Comparison of ENCODE assay signal across 8 mouse cellular contexts in the genomic region with DNA sequence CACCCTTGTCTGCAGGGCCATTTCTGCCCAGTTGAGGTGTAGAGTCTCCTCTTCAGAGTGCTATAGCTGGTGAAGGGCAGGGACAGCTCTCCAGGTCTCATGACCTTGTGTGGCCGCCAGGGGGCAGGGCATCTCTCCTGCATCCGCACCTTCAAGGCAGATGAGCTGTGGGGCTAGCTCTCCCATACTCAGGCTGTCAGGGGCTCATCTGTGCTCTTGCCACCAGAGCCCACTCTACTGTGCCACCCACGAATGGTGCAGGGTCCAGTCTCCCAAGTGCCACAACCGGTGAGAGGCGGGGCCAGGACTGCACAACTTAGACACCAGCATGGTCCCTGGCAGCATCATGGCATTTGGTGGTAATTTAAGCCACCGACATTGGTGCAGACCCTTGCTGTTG.
DNase-seq lines count a peak whose midpoint lies in the region; ATAC-seq and TF ChIP-seq lines count a peak whose summit lies in the region.

No protein-coding gene starts in this region.

- H3K4me1 ChIP-seq in heart, embryonic 10.5 days = no peaks in the 10 kb centered on the region
- H3K4me1 ChIP-seq in E14TG2a.4 (replicated peaks; ENCODE audit: low read depth, low read length) = peaks cover 5% of the 10 kb centered on the region; the same call in 1 of the 2 replicates
- H3K4me1 ChIP-seq in forebrain, postnatal 0 days (ENCODE audit: insufficient read depth) = no peaks in the 10 kb centered on the region
- no peaks in the 10 kb centered on the region for H3K4me1 ChIP-seq in neural tube, embryonic 11.5 days (ENCODE audit: control insufficient read depth, insufficient read depth, low read length)

- 26% methylated on average over 6 of the region's 6 CpGs for WGBS in heart, embryonic 10.5 days
- 44% methylated on average over 6 of the region's 6 CpGs for WGBS in forebrain, postnatal 0 days
- WGBS in neural tube, embryonic 11.5 days = 39% methylated on average over 6 of the region's 6 CpGs

- H3K4me3 ChIP-seq in heart, embryonic 10.5 days = no peak overlapping the region
- peak overlapping the region; percentile 50; the same call in 1 of the 2 replicates for H3K4me3 ChIP-seq in E14TG2a.4 (replicated peaks; ENCODE audit: low read length)
- H3K4me3 ChIP-seq in forebrain, postnatal 0 days (ENCODE audit: low read depth, low read length) = no peak overlapping the region
- H3K4me3 ChIP-seq in neural tube, embryonic 11.5 days (ENCODE audit: low read depth, low read length) = no peak overlapping the region

- no peaks in the 10 kb centered on the region for H3K36me3 ChIP-seq in heart, embryonic 10.5 days
- H3K36me3 ChIP-seq in E14TG2a.4 (ENCODE audit: insufficient read depth, low read length) = no peaks in the 10 kb centered on the region
- no peaks in the 10 kb centered on the region for H3K36me3 ChIP-seq in forebrain, postnatal 0 days (ENCODE audit: insufficient read depth)
- no peaks in the 10 kb centered on the region for H3K36me3 ChIP-seq in neural tube, embryonic 11.5 days (ENCODE audit: control insufficient read depth, insufficient read depth, low read length)

- H3K4me2 ChIP-seq in forebrain, postnatal 0 days (ENCODE audit: low read depth) = no peak overlapping the region
- H3K4me2 ChIP-seq in neural tube, embryonic 11.5 days (ENCODE audit: low read depth) = no peak overlapping the region

- ATAC-seq in forebrain, postnatal 0 days = no peak
- ATAC-seq in neural tube, embryonic 11.5 days (ENCODE audit: insufficient read depth, low FRiP score, low TSS enrichment) = peak; percentile 67
- no peak for ATAC-seq in erythroid progenitor cell, adult 5-6 weeks (replicated peaks; ENCODE audit: low FRiP score, poor library complexity, severe bottlenecking)

- no peaks in the 10 kb centered on the region for H3K9me3 ChIP-seq in heart, embryonic 10.5 days
- H3K9me3 ChIP-seq in E14TG2a.4 (ENCODE audit: low read length) = no peaks in the 10 kb centered on the region
- no peaks in the 10 kb centered on the region for H3K9me3 ChIP-seq in forebrain, postnatal 0 days (ENCODE audit: low read length)
- H3K9me3 ChIP-seq in neural tube, embryonic 11.5 days (ENCODE audit: control insufficient read depth, low read length) = no peaks in the 10 kb centered on the region

- H3K27ac ChIP-seq in heart, embryonic 10.5 days = no peak overlapping the region
- H3K27ac ChIP-seq in forebrain, postnatal 0 days (ENCODE audit: low read depth, low read length) = no peak overlapping the region
- H3K27ac ChIP-seq in neural tube, embryonic 11.5 days (ENCODE audit: low read depth, low read length) = no peak overlapping the region

- peak; percentile 84 for TF ChIP-seq CTCF in E14TG2a.4 (conservative IDR thresholded peaks at IDR 0.05; ENCODE audit: low read length)
- TF ChIP-seq CTCF in forebrain, postnatal 0 days (IDR thresholded peaks at IDR 0.05; ENCODE audit: low read depth) = peak; percentile 67

- peak; percentile 76 for DNase-seq in heart, embryonic 10.5 days (ENCODE audit: low spot score)
- no peak for DNase-seq in heart, postnatal 25 days (ENCODE audit: low spot score)
- DNase-seq in adrenal gland, postnatal 36 days = peak; percentile 15 to 37
- DNase-seq in forebrain, postnatal 0 days = no peak
- DNase-seq in layer of hippocampus, postnatal 25 days (ENCODE audit: extremely low spot score in 1 of 2, low spot score in 1 of 2) = peak; percentile 8 to 45
- peak; percentile 64 for DNase-seq in neural tube, embryonic 11.5 days (ENCODE audit: low spot score)

- intact Hi-C loops in heart, postnatal 25 days (cut with DNase I) = no loop called here

- no peak overlapping the region for H3K9ac ChIP-seq in forebrain, postnatal 0 days
- no peak overlapping the region for H3K9ac ChIP-seq in neural tube, embryonic 11.5 days (ENCODE audit: low read length)

- H3K27me3 ChIP-seq in heart, embryonic 10.5 days (ENCODE audit: insufficient read depth, poor library complexity, severe bottlenecking) = no peaks in the 10 kb centered on the region
- no peaks in the 10 kb centered on the region for H3K27me3 ChIP-seq in E14TG2a.4 (ENCODE audit: insufficient read depth, low read length)
- H3K27me3 ChIP-seq in forebrain, postnatal 0 days (ENCODE audit: insufficient read depth, low read length) = no peaks in the 10 kb centered on the region
- no peaks in the 10 kb centered on the region for H3K27me3 ChIP-seq in neural tube, embryonic 11.5 days (ENCODE audit: control insufficient read depth, insufficient read depth, low read length)

Comparison
In these comparisons a context has a peak if more than half of its experiments do, and no peak if none do; other contexts are left out.
1. DNase-seq: peak in heart, embryonic 10.5 days (single experiment), adrenal gland, postnatal 36 days (2 of 2), layer of hippocampus, postnatal 25 days (2 of 2) and neural tube, embryonic 11.5 days (single experiment); none in heart, postnatal 25 days (single experiment) and forebrain, postnatal 0 days (single experiment).